Mouse (Mus musculus): ENCODE results near the gene B4galnt2. TPM values are rescaled to one million over a fixed set of nuclear protein-coding genes. Genes with fewer than 3 reads are reported as not detected.

B4galnt2 gene
- polyA plus RNA-seq, 1 experiment from 2014 or later, result 0.10 TPM

GRCm38 (mm10) chr11:95843421-95843950 is 71.2 kb downstream of the B4galnt2 start:
- no peak for DNase-seq (ENCODE audit: low spot score)
- H3K4me3 ChIP-seq, result no peak overlapping the region
- H3K27me3 ChIP-seq (ENCODE audit: low read depth, poor library complexity, severe bottlenecking), result peaks cover 47% of the 10 kb centered on the region
- H3K9me3 ChIP-seq (replicated peaks), result no peaks in the 10 kb centered on the region
- 46% methylated on average over 6 of the region's 6 CpGs for WGBS
- no peaks in the 10 kb centered on the region for H3K36me3 ChIP-seq
- H3K27ac ChIP-seq, result no peak overlapping the region
- peaks cover 29% of the 10 kb centered on the region for H3K4me1 ChIP-seq

DNA sequence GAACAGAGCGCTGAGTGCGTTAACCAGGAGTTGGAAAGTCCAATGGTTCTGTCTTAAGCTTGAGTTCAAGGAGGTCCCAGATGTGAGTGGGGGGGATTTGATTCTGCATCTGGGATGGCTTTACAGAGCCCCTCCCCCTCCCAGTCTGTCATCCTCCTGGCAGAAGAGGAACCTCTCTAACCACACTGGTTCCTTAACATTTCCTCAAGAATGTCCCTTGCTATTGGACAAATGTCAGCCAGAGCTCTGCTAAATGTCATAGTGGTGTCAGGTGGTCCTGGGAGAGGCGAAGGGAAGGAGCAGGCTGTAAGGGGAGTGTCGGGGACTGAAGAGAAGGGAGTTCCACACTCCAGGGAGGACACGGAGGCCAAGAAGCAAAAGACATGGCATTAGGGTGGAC is 71.7 kb downstream of the B4galnt2 start:
- Histone ChIP-seq H3K27ac (peak overlapping the region; percentile 78; the same call in 1 of the 2 replicates), H3K27me3 (ENCODE audit: low read depth, poor library complexity, severe bottlenecking) (peaks cover 52% of the 10 kb centered on the region), H3K9me3 (replicated peaks) (no peaks in the 10 kb centered on the region), H3K4me3 (no peak overlapping the region), H3K4me1 (peaks cover 29% of the 10 kb centered on the region), H3K36me3 (no peaks in the 10 kb centered on the region)
- WGBS, result 54% methylated on average over 5 of the region's 5 CpGs
- no peak for DNase-seq (ENCODE audit: low spot score)

GRCm38 (mm10) chr11:95842074-95842681 is 72.5 kb downstream of the B4galnt2 start, which contains the start of gene Abi3:
TSS of gene Abi3 (minus strand) at chr11:95842476.
- peak within 1 kb of the TSS; percentile 78 for H3K27ac ChIP-seq
- H3K4me3 ChIP-seq, result peak within 1 kb of the TSS; percentile 30
- H3K36me3 ChIP-seq, result no peaks in the 10 kb centered on the region
- 16% methylated on average over 11 of the region's 11 CpGs for WGBS
- no peak for DNase-seq (ENCODE audit: low spot score)
- no peaks in the 10 kb centered on the region for H3K9me3 ChIP-seq (replicated peaks)
- H3K27me3 ChIP-seq (ENCODE audit: low read depth, poor library complexity, severe bottlenecking), result peaks cover 60% of the 10 kb centered on the region
- H3K4me1 ChIP-seq, result peaks cover 30% of the 10 kb centered on the region

- H3K27ac ChIP-seq, result peak overlapping the region; percentile 78; the same call in 1 of the 2 replicates
- DNase-seq (ENCODE audit: low spot score), result no peak
- 62% methylated on average over 10 of the region's 10 CpGs for WGBS
Measured at GRCm38 (mm10) chr11:95841498-95841830, 73.2 kb downstream of the B4galnt2 start.

DNA sequence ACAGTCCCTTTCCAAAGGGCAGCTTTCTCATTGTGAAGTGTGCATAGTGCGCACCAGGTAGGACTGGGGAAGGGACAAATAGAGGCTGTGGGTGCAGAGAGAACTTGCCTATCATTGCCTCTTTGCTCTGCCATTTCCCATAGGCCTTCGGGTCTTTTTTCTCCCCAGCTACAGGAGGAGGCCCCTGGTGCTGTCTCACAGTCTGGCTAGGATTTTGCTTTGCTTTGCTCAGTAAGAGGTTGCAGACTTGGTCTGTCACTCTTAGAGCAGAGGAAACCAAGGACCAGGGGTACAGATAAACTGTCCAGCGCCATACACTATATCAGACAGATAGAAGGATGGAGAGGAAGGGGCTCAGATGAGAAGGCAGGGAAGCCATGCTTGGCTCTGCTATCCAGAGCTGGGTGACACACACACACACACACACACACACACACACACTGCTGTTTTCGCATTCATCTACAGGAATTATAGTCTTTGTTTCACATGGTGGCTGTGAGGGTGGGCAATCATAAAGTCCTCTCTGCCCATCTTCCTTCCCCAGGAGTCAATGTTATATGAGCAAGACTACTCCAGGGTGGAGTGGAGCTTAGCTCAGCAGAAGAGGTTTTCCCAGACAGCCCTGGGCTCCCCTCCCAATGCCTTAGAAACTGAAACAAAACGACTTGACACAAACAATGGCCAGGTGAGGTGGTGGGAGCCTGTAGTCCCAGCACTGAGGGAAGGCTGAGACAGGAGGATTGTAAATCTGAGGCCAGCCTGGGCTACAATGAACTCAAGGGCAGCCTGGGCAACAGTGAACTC is 73.8 kb downstream of the B4galnt2 start:
- no peak for DNase-seq (ENCODE audit: low spot score)
- peak overlapping the region; percentile 30 for H3K4me3 ChIP-seq
- peaks cover 34% of the 10 kb centered on the region for H3K4me1 ChIP-seq
- H3K36me3 ChIP-seq, result no peaks in the 10 kb centered on the region
- H3K27me3 ChIP-seq (ENCODE audit: low read depth, poor library complexity, severe bottlenecking), result peaks cover 73% of the 10 kb centered on the region
- WGBS, result 79% methylated on average over 5 of the region's 5 CpGs
- no peaks in the 10 kb centered on the region for H3K9me3 ChIP-seq (replicated peaks)
- peak overlapping the region; percentile 78; the same call in 1 of the 2 replicates for H3K27ac ChIP-seq

More at GRCm38 (mm10) chr11:95841498-95841830, 73.2 kb downstream of the B4galnt2 start:
- Histone ChIP-seq H3K9me3 (replicated peaks) (no peaks in the 10 kb centered on the region), H3K36me3 (no peaks in the 10 kb centered on the region), H3K4me3 (peak overlapping the region; percentile 30), H3K27me3 (ENCODE audit: low read depth, poor library complexity, severe bottlenecking) (peaks cover 67% of the 10 kb centered on the region), H3K4me1 (peaks cover 31% of the 10 kb centered on the region)

GRCm38 (mm10) chr11:95838999-95839868 is 75.5 kb downstream of the B4galnt2 start:
- H3K27me3 ChIP-seq (ENCODE audit: low read depth, poor library complexity, severe bottlenecking), result peaks cover 89% of the 10 kb centered on the region
- H3K4me3 ChIP-seq, result no peak overlapping the region
- no peak overlapping the region for H3K27ac ChIP-seq
- H3K4me1 ChIP-seq, result peaks cover 49% of the 10 kb centered on the region
- WGBS, result 70% methylated on average over 8 of the region's 8 CpGs
- DNase-seq (ENCODE audit: low spot score), result no peak
- no peaks in the 10 kb centered on the region for H3K36me3 ChIP-seq
- H3K9me3 ChIP-seq (replicated peaks), result no peaks in the 10 kb centered on the region

GRCm38 (mm10) chr11:95838598-95838997 is 76.1 kb downstream of the B4galnt2 start:
- 79% methylated on average over 4 of the region's 4 CpGs for WGBS
- DNase-seq (ENCODE audit: low spot score), result no peak
- Histone ChIP-seq H3K27me3 (ENCODE audit: low read depth, poor library complexity, severe bottlenecking) (peaks cover 95% of the 10 kb centered on the region), H3K4me3 (no peak overlapping the region), H3K36me3 (no peaks in the 10 kb centered on the region), H3K27ac (no peak overlapping the region), H3K4me1 (peaks cover 56% of the 10 kb centered on the region), H3K9me3 (replicated peaks) (no peaks in the 10 kb centered on the region)

GRCm38 (mm10) chr11:95837059-95837458 is 77.6 kb downstream of the B4galnt2 start, which contains the start of gene Gngt2:
TSS of gene Gngt2 (plus strand) at chr11:95837216.
- H3K36me3 ChIP-seq, result no peaks in the 10 kb centered on the region
- no peaks in the 10 kb centered on the region for H3K9me3 ChIP-seq (replicated peaks)
- H3K27ac ChIP-seq, result no peak within 1 kb of the TSS; the same call in 1 of the 2 replicates
- 88% methylated on average over 10 of the region's 10 CpGs for WGBS
- peaks cover 95% of the 10 kb centered on the region for H3K27me3 ChIP-seq (ENCODE audit: low read depth, poor library complexity, severe bottlenecking)
- H3K4me1 ChIP-seq, result peaks cover 48% of the 10 kb centered on the region
- no peak for DNase-seq (ENCODE audit: low spot score)
- H3K4me3 ChIP-seq, result no peak within 1 kb of the TSS

- Histone ChIP-seq H3K36me3 (no peaks in the 10 kb centered on the region), H3K4me1 (peaks cover 48% of the 10 kb centered on the region)
- WGBS, result 64% methylated on average over 6 of the region's 6 CpGs
Measured at GRCm38 (mm10) chr11:95836433-95836832, 78.3 kb downstream of the B4galnt2 start.

GRCm38 (mm10) chr11:95835832-95836231 is 78.9 kb downstream of the B4galnt2 start:
- DNase-seq (ENCODE audit: low spot score), result no peak
- Histone ChIP-seq H3K4me1 (peaks cover 51% of the 10 kb centered on the region), H3K27me3 (ENCODE audit: low read depth, poor library complexity, severe bottlenecking) (peaks cover 95% of the 10 kb centered on the region), H3K4me3 (no peak overlapping the region), H3K36me3 (no peaks in the 10 kb centered on the region), H3K27ac (no peak overlapping the region; the same call in 1 of the 2 replicates), H3K9me3 (replicated peaks) (no peaks in the 10 kb centered on the region)
- WGBS, result 47% methylated on average over 6 of the region's 6 CpGs

More at GRCm38 (mm10) chr11:95836433-95836832, 78.3 kb downstream of the B4galnt2 start:
- Histone ChIP-seq H3K27me3 (ENCODE audit: low read depth, poor library complexity, severe bottlenecking) (peaks cover 95% of the 10 kb centered on the region), H3K9me3 (replicated peaks) (no peaks in the 10 kb centered on the region), H3K27ac (no peak overlapping the region), H3K4me3 (no peak overlapping the region)
- no peak for DNase-seq (ENCODE audit: low spot score)

- 17% methylated on average over 15 of the region's 15 CpGs for WGBS
- no peak for DNase-seq (ENCODE audit: low spot score)
- no peaks in the 10 kb centered on the region for H3K9me3 ChIP-seq (replicated peaks)
- H3K4me1 ChIP-seq, result peaks cover 59% of the 10 kb centered on the region
- peak overlapping the region; percentile 29; the same call in 1 of the 2 replicates for H3K4me3 ChIP-seq
- no peak overlapping the region for H3K27ac ChIP-seq
- peaks cover 95% of the 10 kb centered on the region for H3K27me3 ChIP-seq (ENCODE audit: low read depth, poor library complexity, severe bottlenecking)
- no peaks in the 10 kb centered on the region for H3K36me3 ChIP-seq
Measured at GRCm38 (mm10) chr11:95834742-95835710, 79.7 kb downstream of the B4galnt2 start.

All from limb, embryonic 10.5 days (tissue).